Mouse (Mus musculus) leukemia stem cell, adult 10-12 weeks (primary cell): ENCODE data around the gene Olfr987. TPM values are rescaled to one million over a fixed set of nuclear protein-coding genes. Genes with fewer than 3 reads are reported as not detected.

Experiments
- polyA plus RNA-seq: library from polyadenylated mRNA; stranded (reverse); fragments of >175 nt; gene quantifications from 2 replicates; pipeline ENCODE4 v1.2.3, GENCODE M21; 2012; ENCODE audit warnings: low replicate concordance

The Olfr987 gene
- polyA plus RNA-seq: not detected in 2 replicates

DNA sequence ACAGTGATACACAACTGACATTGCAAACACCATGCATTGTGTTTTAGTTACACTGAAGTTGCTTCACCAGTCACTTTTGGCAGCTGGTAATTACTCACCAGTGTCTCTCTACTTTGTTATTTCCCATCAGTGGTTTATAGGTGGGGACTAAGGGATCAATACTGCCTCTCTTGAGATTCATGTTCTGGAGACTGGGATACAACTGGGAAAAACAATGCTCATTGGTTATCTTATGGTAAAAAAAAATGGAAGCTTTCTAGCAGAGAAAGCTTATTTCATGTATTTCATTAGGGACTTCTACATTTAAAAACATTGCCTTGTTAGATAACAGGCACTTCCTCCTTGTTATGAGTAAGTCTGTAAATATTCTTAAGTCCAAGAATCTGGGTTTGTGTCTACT lies at the start of gene Olfr987:
TSS of gene Olfr987 (minus strand) at position 101 of the 400 bp plus-strand sequence.

DNA sequence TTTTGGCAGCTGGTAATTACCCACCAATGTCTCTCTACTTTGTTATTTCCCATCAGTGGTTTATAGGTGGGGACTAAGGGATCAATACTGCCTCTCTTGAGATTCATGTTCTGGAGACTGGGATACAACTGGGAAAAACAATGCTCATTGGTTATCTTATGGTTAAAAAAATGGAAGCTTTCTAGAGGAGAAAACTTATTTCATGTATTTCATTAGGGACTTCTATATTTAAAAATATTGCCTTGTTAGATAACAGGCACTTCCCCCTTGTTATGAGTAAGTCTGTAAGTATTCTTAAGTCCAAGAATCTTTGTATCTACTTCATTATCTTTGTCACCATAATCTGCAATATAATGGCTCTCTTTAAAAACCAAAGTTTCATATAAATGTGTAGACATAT lies 24.0 kb upstream of the Olfr987 start, which contains the start of gene Olfr988:
TSS of gene Olfr988 (minus strand) at position 101 of the 400 bp plus-strand sequence.

Other genes with a start within 250 kb of the Olfr987 start
- gene Aplnr, start 203.1 kb downstream of the Olfr987 start, polyA plus RNA-seq: 0.05 and 0.16 TPM in 2 replicates
- gene Lrrc55, start 142.1 kb downstream of the Olfr987 start, polyA plus RNA-seq: 0.20 TPM in 1 of 2 replicates, not detected in the other
- gene Olfr988, start 23.9 kb upstream of the Olfr987 start, polyA plus RNA-seq: not detected in 2 replicates
- gene Olfr992, start 70.2 kb upstream of the Olfr987 start, polyA plus RNA-seq: not detected in 2 replicates
- gene Olfr993, start 75.6 kb upstream of the Olfr987 start, polyA plus RNA-seq: not detected in 2 replicates
- gene Olfr994, start 97.1 kb upstream of the Olfr987 start, polyA plus RNA-seq: not detected in 2 replicates
- gene Olfr995, start 104.3 kb upstream of the Olfr987 start, polyA plus RNA-seq: not detected in 2 replicates
- gene 4833423E24Rik, start 179.7 kb upstream of the Olfr987 start, polyA plus RNA-seq: not detected in 2 replicates
- not detected in 2 replicates for gene Olfr996, start 239.9 kb upstream of the Olfr987 start, polyA plus RNA-seq
- gene Olfr998, start 249.6 kb upstream of the Olfr987 start, polyA plus RNA-seq: not detected in 2 replicates